Mouse (Mus musculus) liver, embryonic 12.5 days (tissue): ENCODE measurements around the gene Glrx. TPM values are rescaled to one million over a fixed set of nuclear protein-coding genes. Genes with fewer than 3 reads are reported as not detected.
A peak's percentile ranks its signal among the peaks of the same experiment; 100 is the strongest.
"Not testable (repeated sequence)": the region's sequence is repeated elsewhere in the genome, so short reads cannot be mapped to it uniquely, and the experiment has no call there.

ENCODE experiments used
- ATAC-seq: fragments of 200-750 bp; cut with Nextera tagmentation; 2 replicates; pipeline ENCODE4 v1.8.0; 2017; ENCODE audit warnings: moderate number of reproducible peaks, mild to moderate bottlenecking, moderate library complexity
- H3K27ac ChIP-seq: fragments of 300-500 bp; sonication (generic); 2 replicates; pipeline ENCODE4 v1.5.1; 2016; ENCODE audit warnings: mild to moderate bottlenecking
- H3K27me3 ChIP-seq: fragments of 300-500 bp; sonication (generic); replicated peaks from 2 replicates; pipeline ENCODE4 v1.6.1; 2016; ENCODE audit warnings: mild to moderate bottlenecking, moderate library complexity
- H3K36me3 ChIP-seq: fragments of 300-500 bp; sonication (generic); 2 replicates; pipeline ENCODE4 v1.6.1; 2016; ENCODE audit warnings: mild to moderate bottlenecking, moderate library complexity
- H3K4me1 ChIP-seq: fragments of 300-500 bp; sonication (generic); 2 replicates; pipeline ENCODE4 v1.6.1; 2016
- H3K4me2 ChIP-seq: fragments of 300-500 bp; sonication (generic); 2 replicates; pipeline ENCODE4 v1.6.1; 2016; ENCODE audit warnings: mild to moderate bottlenecking, moderate library complexity
- H3K4me3 ChIP-seq: fragments of 300-500 bp; sonication (generic); 2 replicates; pipeline ENCODE4 v1.5.1; 2016; ENCODE audit warnings: mild to moderate bottlenecking, moderate library complexity
- H3K9ac ChIP-seq: fragments of 300-500 bp; sonication (generic); 2 replicates; pipeline ENCODE4 v1.6.1; 2016; ENCODE audit warnings: mild to moderate bottlenecking, moderate library complexity
- H3K9me3 ChIP-seq: fragments of 300-500 bp; sonication (generic); replicated peaks from 2 replicates; pipeline ENCODE4 v1.6.1; 2016; ENCODE audit warnings: mild to moderate bottlenecking, moderate library complexity
- WGBS: fragments of 180-500 bp; shearing (Covaris S2); methylation state at CpG from one replicate; pipeline ENCODE4 v1.1.7; 2016; ENCODE audit not compliant: insufficient replicate concordance; 5-methylcytosine and 5-hydroxymethylcytosine counted together
- polyA plus RNA-seq: library from polyadenylated mRNA; unstranded; fragments of >200 nt; fragmentation: Nextera tagmentation; extraction: Ambion mirVana; gene quantifications from 2 replicates; pipeline ENCODE4 v1.2.1, GENCODE M21; 2016

Gene Glrx
- polyA plus RNA-seq, 1 experiment from 2014 or later: 23.0 TPM

DNA sequence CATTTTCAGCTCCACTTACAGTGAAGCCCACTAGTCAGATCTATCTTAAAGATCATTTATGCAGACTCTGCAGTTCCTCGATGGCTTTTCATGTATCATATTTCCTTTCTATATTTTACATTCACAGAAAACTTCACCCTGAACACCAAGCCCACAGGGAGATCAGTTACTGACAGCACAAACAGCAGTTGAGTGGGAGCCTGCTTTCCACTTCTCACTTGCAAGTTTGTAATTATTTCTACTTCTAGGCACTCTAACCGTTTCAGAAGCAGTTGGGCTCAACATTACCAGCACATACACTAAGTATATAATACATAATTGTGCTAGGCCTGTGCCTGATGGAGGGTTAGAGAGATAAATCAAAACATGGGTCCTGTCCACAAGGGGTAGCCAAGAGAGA is 28.2 kb downstream of the Glrx start:
- H3K4me3 ChIP-seq: no peak overlapping the region
- 74% methylated on average over 2 of the region's 2 CpGs for WGBS
- H3K4me2 ChIP-seq: no peak overlapping the region
- H3K9ac ChIP-seq: no peak overlapping the region
- H3K27me3 ChIP-seq: no peaks in the 10 kb centered on the region
- ATAC-seq: no peak
- H3K27ac ChIP-seq: no peak overlapping the region
- no peaks in the 10 kb centered on the region for H3K9me3 ChIP-seq
- no peaks in the 10 kb centered on the region; the same call in 1 of the 2 replicates for H3K36me3 ChIP-seq
- H3K4me1 ChIP-seq: peaks cover 20% of the 10 kb centered on the region

- Histone ChIP-seq H3K36me3 (peaks cover 6% of the 10 kb centered on the region), H3K27ac (no peak overlapping the region)
Measured at GRCm38 (mm10) chr13:75874608-75875376, 35.1 kb downstream of the Glrx start.

DNA sequence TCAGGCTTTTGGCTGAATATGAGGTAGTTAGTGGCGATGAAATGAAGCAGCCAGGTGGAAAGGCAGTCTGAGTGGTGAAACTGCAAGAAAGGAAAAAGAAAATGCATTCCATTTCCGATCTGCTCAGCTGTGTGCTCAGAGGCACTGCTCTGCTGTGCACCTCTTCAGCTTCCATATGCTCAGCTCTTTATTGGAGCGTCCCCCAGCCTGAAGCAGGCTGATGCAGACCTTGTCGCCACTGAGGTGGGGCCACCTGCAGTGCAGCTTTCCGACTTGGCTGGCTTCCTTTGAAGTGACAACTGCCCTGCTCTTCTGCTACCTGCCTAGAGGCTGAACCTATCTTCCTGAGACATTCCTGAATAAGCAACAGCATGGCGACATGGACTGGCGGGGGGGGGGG is 36.5 kb downstream of the Glrx start:
- not testable (repeated sequence) for H3K36me3 ChIP-seq, H3K9me3 ChIP-seq, H3K27me3 ChIP-seq, H3K27ac ChIP-seq, H3K4me3 ChIP-seq, H3K9ac ChIP-seq, H3K4me2 ChIP-seq, H3K4me1 ChIP-seq, ATAC-seq
- 70% methylated on average over 7 of the region's 7 CpGs for WGBS

More at GRCm38 (mm10) chr13:75874608-75875376, 35.1 kb downstream of the Glrx start:
- H3K4me3 ChIP-seq: no peak overlapping the region
- 42% methylated on average over 4 of the region's 4 CpGs for WGBS
- H3K4me2 ChIP-seq: no peak overlapping the region
- 0 out of 2 replicates have a peak, but pooled peaks cover 4% of the 10 kb centered on the region for H3K4me1 ChIP-seq
- H3K27me3 ChIP-seq: no peaks in the 10 kb centered on the region
- no peak for ATAC-seq
- no peaks in the 10 kb centered on the region for H3K9me3 ChIP-seq
- no peak overlapping the region for H3K9ac ChIP-seq

- 77% methylated on average over 6 of the region's 6 CpGs for WGBS
- H3K4me3 ChIP-seq: no peak overlapping the region
- ATAC-seq: no peak
Measured at GRCm38 (mm10) chr13:75876592-75876991, 36.9 kb downstream of the Glrx start.

DNA sequence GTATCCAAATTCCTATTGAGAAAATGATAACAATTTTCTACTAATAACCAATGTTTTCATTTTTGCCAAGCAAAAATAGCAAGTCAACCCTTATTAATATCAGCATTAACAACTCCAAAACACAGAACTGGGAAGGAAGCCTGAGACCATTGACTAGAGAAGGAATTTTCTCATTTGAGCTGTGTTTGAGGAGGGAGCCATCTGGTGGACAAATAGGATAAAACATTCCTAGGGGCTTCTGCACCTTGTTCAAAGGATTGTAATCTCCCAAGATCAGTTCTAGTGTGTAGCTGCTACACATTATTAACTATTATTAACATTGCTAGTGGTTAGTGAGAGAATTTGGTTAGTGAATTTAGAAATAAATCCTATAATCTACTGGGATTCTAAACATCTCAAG is 38.2 kb downstream of the Glrx start:
- Histone ChIP-seq H3K4me1 (0 out of 2 replicates have a peak, but pooled peaks cover 4% of the 10 kb centered on the region), H3K9ac (no peak overlapping the region)
- ATAC-seq: no peak

More at GRCm38 (mm10) chr13:75876592-75876991, 36.9 kb downstream of the Glrx start:
- peaks cover 6% of the 10 kb centered on the region for H3K36me3 ChIP-seq
- 0 out of 2 replicates have a peak, but pooled peaks cover 4% of the 10 kb centered on the region for H3K4me1 ChIP-seq
- H3K9me3 ChIP-seq: no peaks in the 10 kb centered on the region
- H3K9ac ChIP-seq: no peak overlapping the region
- no peaks in the 10 kb centered on the region for H3K27me3 ChIP-seq
- H3K4me2 ChIP-seq: no peak overlapping the region
- no peak overlapping the region for H3K27ac ChIP-seq

GRCm38 (mm10) chr13:75879756-75880155 is 40.1 kb downstream of the Glrx start:
- peaks cover 10% of the 10 kb centered on the region for H3K36me3 ChIP-seq
- H3K27me3 ChIP-seq: no peaks in the 10 kb centered on the region
- H3K4me1 ChIP-seq: 0 out of 2 replicates have a peak, but pooled peaks cover 2% of the 10 kb centered on the region
- 59% methylated on average over 3 of the region's 3 CpGs for WGBS
- no peak overlapping the region for H3K4me2 ChIP-seq
- no peak for ATAC-seq
- no peak overlapping the region for H3K27ac ChIP-seq
- H3K9ac ChIP-seq: no peak overlapping the region
- no peak overlapping the region for H3K4me3 ChIP-seq
- no peaks in the 10 kb centered on the region for H3K9me3 ChIP-seq

More for the DNA sequence above, 38.2 kb downstream of the Glrx start:
- Histone ChIP-seq H3K27ac (no peak overlapping the region), H3K9me3 (no peaks in the 10 kb centered on the region), H3K27me3 (no peaks in the 10 kb centered on the region), H3K36me3 (peaks cover 6% of the 10 kb centered on the region), H3K4me3 (no peak overlapping the region), H3K4me2 (no peak overlapping the region)

DNA sequence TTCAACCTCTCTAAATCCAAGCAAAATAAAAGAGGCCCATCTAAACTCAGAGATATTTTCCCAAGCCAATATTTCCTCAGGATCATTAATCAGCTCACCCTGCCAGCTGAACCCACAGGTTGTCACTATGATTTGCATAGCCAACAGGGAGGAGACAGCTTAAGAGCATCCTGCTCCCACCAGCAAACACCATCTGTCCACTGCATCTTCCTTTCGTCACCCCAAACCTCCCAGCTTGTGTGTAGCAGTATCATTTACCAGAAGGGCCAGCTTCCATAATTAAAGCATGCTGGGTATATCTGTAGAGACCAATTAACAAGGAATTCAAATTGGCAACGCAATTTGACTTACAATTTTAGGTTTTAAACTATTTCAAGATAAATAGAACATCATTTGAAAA is 40.8 kb downstream of the Glrx start:
- H3K9ac ChIP-seq: no peak overlapping the region
- no peak for ATAC-seq
- no peak overlapping the region for H3K27ac ChIP-seq
- no peak overlapping the region for H3K4me2 ChIP-seq
- no peaks in the 10 kb centered on the region for H3K9me3 ChIP-seq
- H3K27me3 ChIP-seq: no peaks in the 10 kb centered on the region
- peaks cover 9% of the 10 kb centered on the region; the same call in 1 of the 2 replicates for H3K36me3 ChIP-seq
- no peaks in the 10 kb centered on the region for H3K4me1 ChIP-seq
- WGBS: 67% methylated on average over 2 of the region's 2 CpGs
- no peak overlapping the region for H3K4me3 ChIP-seq

- H3K36me3 ChIP-seq: peaks cover 7% of the 10 kb centered on the region; the same call in 1 of the 2 replicates
- 60% methylated on average over 3 of the region's 3 CpGs for WGBS
Measured at GRCm38 (mm10) chr13:75883792-75884191, 44.1 kb downstream of the Glrx start.

DNA sequence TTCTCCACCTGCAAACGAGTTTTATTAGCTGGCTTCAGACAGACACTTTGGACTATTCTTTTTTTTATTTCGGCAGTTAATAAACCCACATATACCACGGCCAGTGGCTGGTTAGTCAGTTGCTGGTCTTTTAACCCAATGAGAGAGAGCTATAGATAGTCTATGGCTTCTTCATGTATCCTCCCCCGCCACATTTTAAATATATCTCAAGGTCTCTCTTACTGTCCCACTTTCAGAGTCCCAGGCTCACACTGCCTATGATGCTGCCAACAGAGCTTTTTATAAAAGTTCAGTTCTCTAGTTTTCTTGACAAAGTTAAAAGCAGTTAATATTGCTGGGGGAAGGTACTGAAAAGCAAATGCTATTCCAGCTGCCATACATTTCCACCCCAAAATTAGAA is 52.2 kb downstream of the Glrx start:
- H3K27ac ChIP-seq: no peak overlapping the region
- peaks cover 8% of the 10 kb centered on the region for H3K36me3 ChIP-seq
- ATAC-seq: no peak
- no peaks in the 10 kb centered on the region for H3K4me1 ChIP-seq
- no peaks in the 10 kb centered on the region for H3K9me3 ChIP-seq
- H3K4me3 ChIP-seq: no peak overlapping the region
- H3K4me2 ChIP-seq: no peak overlapping the region
- H3K27me3 ChIP-seq: no peaks in the 10 kb centered on the region
- H3K9ac ChIP-seq: no peak overlapping the region
- 69% methylated on average over 4 of the region's 4 CpGs for WGBS

More at GRCm38 (mm10) chr13:75883792-75884191, 44.1 kb downstream of the Glrx start:
- no peak overlapping the region for H3K4me3 ChIP-seq
- H3K9ac ChIP-seq: no peak overlapping the region
- no peak overlapping the region for H3K27ac ChIP-seq
- no peaks in the 10 kb centered on the region for H3K4me1 ChIP-seq
- ATAC-seq: no peak
- no peaks in the 10 kb centered on the region for H3K27me3 ChIP-seq
- no peaks in the 10 kb centered on the region for H3K9me3 ChIP-seq
- no peak overlapping the region for H3K4me2 ChIP-seq

- Histone ChIP-seq H3K9ac (no peak overlapping the region), H3K4me1 (no peaks in the 10 kb centered on the region), H3K4me3 (no peak overlapping the region), H3K4me2 (no peak overlapping the region), H3K27ac (no peak overlapping the region), H3K27me3 (no peaks in the 10 kb centered on the region), H3K9me3 (no peaks in the 10 kb centered on the region), H3K36me3 (peaks cover 8% of the 10 kb centered on the region)
- WGBS: 43% methylated on average over 3 of the region's 3 CpGs
- no peak for ATAC-seq
Measured at GRCm38 (mm10) chr13:75892291-75892690, 52.6 kb downstream of the Glrx start.

GRCm38 (mm10) chr13:75892876-75893275 is 53.2 kb downstream of the Glrx start:
- Histone ChIP-seq H3K4me3 (no peak overlapping the region), H3K36me3 (peaks cover 8% of the 10 kb centered on the region), H3K4me1 (no peaks in the 10 kb centered on the region), H3K9ac (no peak overlapping the region), H3K9me3 (no peaks in the 10 kb centered on the region), H3K4me2 (no peak overlapping the region), H3K27me3 (no peaks in the 10 kb centered on the region), H3K27ac (no peak overlapping the region)
- 18% methylated on average over 6 of the region's 6 CpGs for WGBS
- 0 out of 2 replicates have a peak, but pooled peaks have one; percentile 21 for ATAC-seq
